Mouse (Mus musculus) heart, postnatal 0 days (tissue): ENCODE results near the gene Fam198b.

Experiments
- CTCF ChIP-seq: IDR thresholded peaks from 2 replicates; pipeline ENCODE4 v1.5.1; 2016; ENCODE audit warnings: antibody characterized with exemption, control low read depth, low read depth
- EP300 ChIP-seq: IDR thresholded peaks from 2 replicates; pipeline ENCODE4 v1.6.1; 2016; ENCODE audit warnings: antibody characterized with exemption, low read depth

DNA sequence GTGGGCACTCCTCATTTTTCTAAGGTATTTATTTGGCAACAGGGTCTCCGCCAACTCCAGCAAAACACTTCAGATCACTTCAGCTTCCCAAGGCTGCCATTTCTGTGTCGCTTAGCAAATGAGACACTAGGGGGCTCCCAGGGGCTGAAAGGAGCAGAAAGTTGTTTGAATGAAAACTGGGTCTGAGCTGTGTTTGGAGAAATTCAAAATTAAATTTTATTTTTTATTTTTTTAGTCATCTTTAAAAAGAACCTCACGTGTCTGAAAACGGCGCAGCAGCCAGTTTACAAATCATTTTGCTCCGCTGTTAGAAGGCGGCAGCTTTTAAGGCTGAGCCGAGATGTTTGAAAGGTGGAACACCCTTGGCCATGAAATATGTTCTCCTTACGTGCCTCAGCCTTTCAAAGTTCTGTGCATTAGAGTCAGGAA, 442 bp downstream of the Fam198b start:
- peak; percentile 78 for TF ChIP-seq CTCF
- no peak for TF ChIP-seq EP300
